Mouse (Mus musculus): Measurements from ENCODE around the gene Tdp1. TPM values are rescaled to one million over a fixed set of nuclear protein-coding genes. Genes with fewer than 3 reads are reported as not detected.

Tdp1 gene
- polyA plus RNA-seq, 1 experiment from 2014 or later = 76.2 TPM

DNA sequence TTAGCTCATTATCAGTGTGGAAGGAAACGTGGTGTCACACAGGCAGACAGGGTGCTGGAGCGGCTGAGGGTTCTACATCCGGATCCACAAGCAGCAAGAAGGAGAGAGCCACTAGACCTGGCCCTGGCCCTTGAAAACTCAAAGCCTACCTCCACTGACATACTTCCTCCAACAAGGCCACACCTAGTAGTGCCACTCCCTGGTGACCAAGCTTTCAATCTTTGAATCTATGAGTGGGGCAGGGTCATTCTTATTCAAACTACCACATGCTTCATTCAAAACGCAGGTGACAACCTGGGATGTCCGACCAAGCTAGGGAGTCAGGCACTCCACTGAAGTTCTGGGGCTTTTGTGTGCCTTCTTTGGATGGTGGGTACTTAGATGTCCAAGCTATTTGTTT is 115.4 kb downstream of the Tdp1 start:
- no peak for ATAC-seq (ENCODE audit: insufficient read depth, low FRiP score, low TSS enrichment)
- Histone ChIP-seq H3K9me3 (ENCODE audit: control insufficient read depth, low read length) (no peaks in the 10 kb centered on the region), H3K4me1 (ENCODE audit: control insufficient read depth, insufficient read depth, low read length) (no peaks in the 10 kb centered on the region), H3K4me3 (ENCODE audit: low read depth, low read length) (no peak overlapping the region), H3K27ac (ENCODE audit: low read depth, low read length) (no peak overlapping the region), H3K4me2 (ENCODE audit: low read depth) (no peak overlapping the region), H3K9ac (ENCODE audit: low read length) (no peak overlapping the region), H3K36me3 (ENCODE audit: control insufficient read depth, insufficient read depth, low read length) (no peaks in the 10 kb centered on the region), H3K27me3 (ENCODE audit: control insufficient read depth, insufficient read depth, low read length) (no peaks in the 10 kb centered on the region)
- no peak for DNase-seq (ENCODE audit: low spot score)
- WGBS = 84% methylated on average over 5 of the region's 5 CpGs

DNA sequence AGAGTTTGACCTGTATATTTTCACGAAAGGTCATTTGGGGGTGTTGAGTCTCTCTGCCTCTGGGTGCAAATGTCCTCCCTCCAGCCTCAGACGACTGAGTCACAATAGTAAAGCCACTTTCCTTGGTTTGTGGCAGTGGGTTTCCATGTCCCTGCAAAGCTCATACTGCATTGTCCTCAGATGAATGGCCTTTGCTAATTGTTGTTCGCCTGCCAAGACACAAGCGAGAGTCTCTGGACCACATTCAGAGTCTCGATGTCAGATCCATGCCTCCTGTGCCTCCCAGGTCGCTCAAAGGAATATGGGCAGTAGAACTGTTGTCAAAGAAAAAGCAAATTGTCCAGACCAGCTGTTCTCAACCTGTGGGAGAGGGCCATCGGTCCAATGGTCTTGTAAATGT is 116.1 kb downstream of the Tdp1 start:
- Histone ChIP-seq H3K4me2 (ENCODE audit: low read depth) (no peak overlapping the region), H3K4me1 (ENCODE audit: control insufficient read depth, insufficient read depth, low read length) (no peaks in the 10 kb centered on the region), H3K27ac (ENCODE audit: low read depth, low read length) (no peak overlapping the region), H3K9ac (ENCODE audit: low read length) (no peak overlapping the region), H3K9me3 (ENCODE audit: control insufficient read depth, low read length) (no peaks in the 10 kb centered on the region), H3K36me3 (ENCODE audit: control insufficient read depth, insufficient read depth, low read length) (no peaks in the 10 kb centered on the region), H3K27me3 (ENCODE audit: control insufficient read depth, insufficient read depth, low read length) (no peaks in the 10 kb centered on the region), H3K4me3 (ENCODE audit: low read depth, low read length) (no peak overlapping the region)
- 89% methylated on average over 7 of the region's 7 CpGs for WGBS
- DNase-seq (ENCODE audit: low spot score) (no peak), ATAC-seq (ENCODE audit: insufficient read depth, low FRiP score, low TSS enrichment) (no peak)

DNA sequence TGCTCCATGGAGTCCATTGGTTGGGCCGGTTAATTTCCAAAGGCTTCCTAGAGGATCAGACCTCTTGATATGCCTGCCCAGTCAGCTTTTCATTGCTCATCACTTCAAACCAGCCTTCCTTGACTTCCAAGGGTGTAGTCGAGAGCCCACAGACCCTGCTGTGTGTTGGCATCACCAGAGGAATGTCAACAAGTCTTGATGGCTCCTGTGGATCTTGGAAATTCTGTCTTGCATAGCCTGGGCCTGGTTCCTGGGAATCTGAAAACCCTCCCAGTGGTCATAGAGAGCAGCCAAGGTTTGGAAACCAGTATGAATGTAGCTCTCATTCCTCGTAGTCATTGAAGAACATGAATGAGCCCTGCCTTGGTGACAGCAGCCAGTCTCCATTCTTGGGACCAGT is 116.9 kb downstream of the Tdp1 start:
- ATAC-seq (ENCODE audit: insufficient read depth, low FRiP score, low TSS enrichment) (no peak), DNase-seq (ENCODE audit: low spot score) (no peak)
- H3K27ac ChIP-seq (ENCODE audit: low read depth, low read length) = no peak overlapping the region
- no peaks in the 10 kb centered on the region for H3K9me3 ChIP-seq (ENCODE audit: control insufficient read depth, low read length)
- no peak overlapping the region for H3K9ac ChIP-seq (ENCODE audit: low read length)
- no peaks in the 10 kb centered on the region for H3K36me3 ChIP-seq (ENCODE audit: control insufficient read depth, insufficient read depth, low read length)
- 87% methylated on average over 3 of the region's 3 CpGs for WGBS
- no peaks in the 10 kb centered on the region for H3K4me1 ChIP-seq (ENCODE audit: control insufficient read depth, insufficient read depth, low read length)
- no peaks in the 10 kb centered on the region for H3K27me3 ChIP-seq (ENCODE audit: control insufficient read depth, insufficient read depth, low read length)
- H3K4me2 ChIP-seq (ENCODE audit: low read depth) = no peak overlapping the region
- no peak overlapping the region for H3K4me3 ChIP-seq (ENCODE audit: low read depth, low read length)

DNA sequence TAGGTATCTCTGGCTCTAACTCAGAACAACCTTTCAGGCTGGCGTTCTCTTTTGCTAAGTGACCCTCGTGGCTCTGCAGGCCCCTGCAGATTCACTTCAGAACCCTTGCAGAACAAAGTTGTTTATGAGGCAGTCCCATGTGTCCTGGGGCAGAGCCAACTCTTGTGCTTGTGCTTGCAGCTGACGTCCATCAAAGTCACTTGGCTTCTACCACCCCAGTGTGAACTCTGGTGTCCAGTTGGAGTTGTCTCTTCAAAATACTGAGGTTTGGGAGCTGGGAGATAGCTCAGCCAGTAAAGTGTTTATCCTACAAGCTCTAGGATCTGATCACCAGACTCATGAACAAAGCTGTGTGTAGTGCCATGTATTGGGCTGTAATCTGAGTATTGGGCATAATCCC is 117.6 kb downstream of the Tdp1 start:
- no peaks in the 10 kb centered on the region for H3K9me3 ChIP-seq (ENCODE audit: control insufficient read depth, low read length)
- 80% methylated on average over 3 of the region's 3 CpGs for WGBS
- H3K36me3 ChIP-seq (ENCODE audit: control insufficient read depth, insufficient read depth, low read length) = no peaks in the 10 kb centered on the region
- no peak for DNase-seq (ENCODE audit: low spot score)
- H3K4me1 ChIP-seq (ENCODE audit: control insufficient read depth, insufficient read depth, low read length) = no peaks in the 10 kb centered on the region
- no peak overlapping the region for H3K4me2 ChIP-seq (ENCODE audit: low read depth)
- H3K4me3 ChIP-seq (ENCODE audit: low read depth, low read length) = no peak overlapping the region
- no peaks in the 10 kb centered on the region for H3K27me3 ChIP-seq (ENCODE audit: control insufficient read depth, insufficient read depth, low read length)
- H3K27ac ChIP-seq (ENCODE audit: low read depth, low read length) = no peak overlapping the region
- no peak overlapping the region for H3K9ac ChIP-seq (ENCODE audit: low read length)
- ATAC-seq (ENCODE audit: insufficient read depth, low FRiP score, low TSS enrichment) = no peak

DNA sequence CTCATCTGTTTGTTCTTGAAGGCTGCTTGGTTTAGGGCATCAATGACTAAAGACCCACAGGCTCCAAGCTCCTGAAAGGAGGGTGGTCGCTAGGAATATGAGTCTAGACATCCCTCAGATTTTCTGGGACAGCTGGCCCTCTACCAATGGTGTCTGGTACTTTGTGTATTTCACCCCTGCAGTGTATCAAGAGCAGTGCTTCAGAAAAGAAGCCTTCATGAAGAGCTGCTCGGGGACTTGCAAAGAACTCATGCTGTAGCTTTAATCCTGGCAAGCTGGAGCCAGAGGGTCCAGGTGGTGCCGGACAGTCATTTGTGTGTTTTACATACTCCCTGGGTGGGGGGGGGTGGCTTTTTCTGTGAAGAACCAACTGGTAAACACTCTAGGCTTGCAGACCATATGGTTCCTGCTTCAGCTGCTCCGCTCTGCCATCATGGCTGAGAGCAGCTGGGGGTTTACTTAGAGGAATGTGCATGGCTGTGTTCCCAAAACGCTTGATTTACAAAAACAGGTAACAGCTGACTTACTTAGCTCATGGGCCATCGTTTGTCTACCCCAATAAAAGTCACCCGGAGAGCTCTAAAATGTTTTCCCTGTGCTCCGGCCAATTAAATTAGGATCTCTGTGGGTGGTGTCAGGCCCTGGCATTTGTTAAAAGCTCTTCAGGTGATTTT is 118.7 kb downstream of the Tdp1 start:
- H3K4me3 ChIP-seq (ENCODE audit: low read depth, low read length) = no peak overlapping the region
- no peak overlapping the region for H3K27ac ChIP-seq (ENCODE audit: low read depth, low read length)
- ATAC-seq (ENCODE audit: insufficient read depth, low FRiP score, low TSS enrichment) = no peak
- 38% methylated on average over 8 of the region's 8 CpGs for WGBS
- H3K4me2 ChIP-seq (ENCODE audit: low read depth) = no peak overlapping the region
- no peaks in the 10 kb centered on the region for H3K27me3 ChIP-seq (ENCODE audit: control insufficient read depth, insufficient read depth, low read length)
- H3K9me3 ChIP-seq (ENCODE audit: control insufficient read depth, low read length) = no peaks in the 10 kb centered on the region
- peak; percentile 11 for DNase-seq (ENCODE audit: low spot score)
- no peak overlapping the region for H3K9ac ChIP-seq (ENCODE audit: low read length)
- H3K4me1 ChIP-seq (ENCODE audit: control insufficient read depth, insufficient read depth, low read length) = no peaks in the 10 kb centered on the region
- no peaks in the 10 kb centered on the region for H3K36me3 ChIP-seq (ENCODE audit: control insufficient read depth, insufficient read depth, low read length)

Small RNA genes lying within 50 kb of the gene (microRNA-seq; reads per million reads assigned to microRNA genes)
- not detected for gene Gm23291

Other genes with a start within 250 kb of the Tdp1 start
- 17.1 and 18.6 TPM in 2 replicates for gene Efcab11, start 78 bp upstream of the Tdp1 start, polyA plus RNA-seq (2014; fragmentation: Nextera tagmentation; extraction: Ambion mirVana)
- gene Kcnk13, start 80.0 kb downstream of the Tdp1 start, polyA plus RNA-seq (2014; fragmentation: Nextera tagmentation; extraction: Ambion mirVana) = 0.66 and 1.2 TPM in 2 replicates
- 427 and 432 TPM in 2 replicates for gene Psmc1, start 225.6 kb downstream of the Tdp1 start, polyA plus RNA-seq (2014; fragmentation: Nextera tagmentation; extraction: Ambion mirVana)

All from neural tube, embryonic 11.5 days (tissue).